Mouse (Mus musculus) ES-E14 (cell line): ENCODE measurements around the gene Smok2a. TPM values are rescaled to one million over a fixed set of nuclear protein-coding genes. Genes with fewer than 3 reads are reported as not detected.
"Not testable (repeated sequence)": the region's sequence is repeated elsewhere in the genome, so short reads cannot be mapped to it uniquely, and the experiment has no call there.

Experiments
- DNase-seq: peaks from one replicate; pipeline ENCODE4 v3.0.0-alpha.2; 2013; ENCODE audit warnings: low read depth, low spot score
- H3K27ac ChIP-seq: 2 replicates; pipeline ENCODE4 v1.5.1; 2012; ENCODE audit warnings: low read depth, mild to moderate bottlenecking, low read length, moderate library complexity, mixed read lengths; ENCODE audit not compliant: poor library complexity, insufficient read depth, severe bottlenecking
- H3K36me3 ChIP-seq: 2 replicates; pipeline ENCODE4 v1.6.1; 2012; ENCODE audit warnings: mild to moderate bottlenecking, low read length, moderate library complexity, mixed read lengths; ENCODE audit not compliant: control insufficient read depth, poor library complexity, insufficient read depth, severe bottlenecking
- H3K4me1 ChIP-seq, 2 experiments: fragments of 150-350 bp in 1 of 2; sonication (generic) in 1 of 2; 2 replicates each; pipeline ENCODE4 v1.6.1; 2012; ENCODE audit warnings: low read length in 2 of 2, mild to moderate bottlenecking in 1 of 2, mixed read lengths in 1 of 2; ENCODE audit not compliant: control insufficient read depth in 2 of 2, insufficient read depth in 2 of 2, poor library complexity in 1 of 2
- H3K4me3 ChIP-seq, 2 experiments: fragments of 150-350 bp in 1 of 2; sonication (generic) in 1 of 2; 2 replicates each; pipeline ENCODE4 v1.5.1; 2012; ENCODE audit warnings: low read length in 2 of 2, low read depth in 1 of 2, mild to moderate bottlenecking in 1 of 2, mixed read lengths in 1 of 2; ENCODE audit not compliant: insufficient read depth in 1 of 2, poor library complexity in 1 of 2, severe bottlenecking in 1 of 2
- H3K9ac ChIP-seq: 2 replicates; pipeline ENCODE4 v1.6.1; 2012; ENCODE audit warnings: low read depth, mild to moderate bottlenecking, low read length, mixed read lengths; ENCODE audit not compliant: poor library complexity, insufficient read depth, severe bottlenecking
- H3K9me3 ChIP-seq: fragments of 150-350 bp; sonication (generic); 2 replicates; pipeline ENCODE4 v1.6.1; 2012; ENCODE audit warnings: low read depth, mild to moderate bottlenecking, low read length; ENCODE audit not compliant: control insufficient read depth, insufficient read depth
- in situ Hi-C, 2 experiments: fragments of 600-800 bp; cut with MboI; formaldehyde crosslinking; loops; one replicate each; pipeline ENCODE4 v1.15.1; 2025; ENCODE audit warnings: low sequenced_read_pairs in 2 of 2, inconsistent platforms in 1 of 2; ENCODE audit not compliant: unreplicated experiment in 2 of 2
- total RNA-seq: library from RNA; depleted of rRNA; stranded (reverse); fragments of 300-350 nt; gene quantifications from 2 replicates; pipeline ENCODE4 v1.2.3, GENCODE M21; 2012; rRNA removed

Gene Smok2a
- total RNA-seq, 1 experiment, result not detected

DNA sequence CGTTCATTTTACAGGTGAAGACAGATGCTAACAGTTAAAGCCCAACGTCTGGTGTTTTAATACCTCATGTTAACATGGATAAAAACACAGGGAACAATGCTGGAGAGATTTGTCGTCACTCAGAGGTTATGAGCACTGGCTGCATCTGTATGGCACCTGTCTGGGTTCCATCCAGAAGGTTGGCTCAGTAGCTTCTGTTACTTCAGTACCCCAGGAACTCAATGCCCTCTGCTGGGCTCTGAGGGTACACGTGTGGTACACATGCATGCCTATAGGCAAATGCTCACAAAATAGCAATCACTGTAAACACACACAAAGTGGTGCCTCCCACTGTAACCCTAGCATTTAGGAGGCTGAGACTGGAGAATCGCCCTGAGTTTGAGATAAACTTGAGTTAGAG lies 33.8 kb downstream of the Smok2a start:
- in situ Hi-C loops, result not testable (repeated sequence)

More for the DNA sequence above, 33.8 kb downstream of the Smok2a start:
- not testable (repeated sequence) for H3K4me1 ChIP-seq, H3K9me3 ChIP-seq, H3K4me3 ChIP-seq, DNase-seq, H3K27ac ChIP-seq, H3K36me3 ChIP-seq, H3K9ac ChIP-seq

Other genes with a start within 250 kb of the Smok2a start
- gene Wtap, start 227.0 kb upstream of the Smok2a start, total RNA-seq, result 83.8 and 85.6 TPM in 2 replicates
- 161 and 199 TPM in 2 replicates for gene Sod2, start 214.3 kb upstream of the Smok2a start, total RNA-seq
- gene Gpr31b, start 168.9 kb upstream of the Smok2a start, total RNA-seq, result not detected in 2 replicates
- gene Tcp10b, start 160.1 kb upstream of the Smok2a start, total RNA-seq, result 0.31 and 0.79 TPM in 2 replicates
- 0.11 and 0.13 TPM in 2 replicates for gene Unc93a, start 89.4 kb upstream of the Smok2a start, total RNA-seq
- gene Smok2b, start 9.1 kb downstream of the Smok2a start, total RNA-seq, result not detected in 2 replicates
- gene Tcp10c, start 133.4 kb downstream of the Smok2a start, total RNA-seq, result not detected in 2 replicates